In genomic region chr13:107954445-107955261, GRCm38 (mm10) we compare ENCODE assay signal across 9 mouse cellular contexts.
A peak's percentile ranks its signal among the peaks of the same experiment; 100 is the strongest.
DNase-seq lines count a peak whose midpoint lies in the region; ATAC-seq and TF ChIP-seq lines count a peak whose summit lies in the region.
"Had no signal": no experiment of that assay in that cellular context is flagged by ENCODE, and none has a peak within 500 bp of the region (broad histone marks: within the 10 kb centered on the region; RNA-seq: fewer than 3 reads in every experiment).

No protein-coding gene starts in this region.

- peaks cover 19% of the 10 kb centered on the region for H3K4me1 ChIP-seq in embryonic facial prominence, embryonic 14.5 days (ENCODE audit: control insufficient read depth, insufficient read depth, low read length)
- H3K4me1 ChIP-seq in liver, embryonic 14.5 days (replicated peaks; ENCODE audit: control insufficient read depth in 2 of 2, insufficient read depth in 2 of 2, low read length in 1 of 2), result peaks cover 0 to 5% of the 10 kb centered on the region in 2 experiments; a peak in 2 of 4 replicates

- WGBS in embryonic facial prominence, embryonic 14.5 days, result 33% methylated on average over 16 of the region's 16 CpGs
- whole genome bisulfite sequencing in liver, embryonic 14.5 days (ENCODE audit: insufficient replicate concordance), result 44% methylated on average over 16 of the region's 16 CpGs

- no peaks in the 10 kb centered on the region for H3K36me3 ChIP-seq in embryonic facial prominence, embryonic 14.5 days (ENCODE audit: control insufficient read depth, insufficient read depth, low read length)
- no peaks in the 10 kb centered on the region for H3K36me3 ChIP-seq in liver, embryonic 14.5 days (replicated peaks; ENCODE audit: control insufficient read depth, insufficient read depth, low read depth)

- no peak for TF ChIP-seq EP300 in liver, embryonic 14.5 days (IDR thresholded peaks at IDR 0.05; ENCODE audit: low read depth)

- H3K4me3 ChIP-seq in embryonic facial prominence, embryonic 14.5 days (ENCODE audit: low read depth, low read length), result no peak overlapping the region
- H3K4me3 ChIP-seq in liver, embryonic 14.5 days (ENCODE audit: insufficient read depth in 1 of 2, low read depth in 2 of 2, low read length in 2 of 2), result no peak overlapping the region
- no peak overlapping the region for H3K4me3 ChIP-seq in left cerebral cortex, adult 2 months

- no peaks in the 10 kb centered on the region for H3K9me3 ChIP-seq in embryonic facial prominence, embryonic 14.5 days (ENCODE audit: control insufficient read depth, low read length)
- no peaks in the 10 kb centered on the region for H3K9me3 ChIP-seq in liver, embryonic 14.5 days (ENCODE audit: control insufficient read depth, low read length)

- intact Hi-C loops in heart, postnatal 14 days (cut with DNase I), result no loop called here
- intact Hi-C loops in left cerebral cortex, adult 2 months (cut with DNase I), result loop anchor here (5.0 kb wide), 1 partner anchor 52 kb away; no protein-coding TSS in a partner anchor

- no peak overlapping the region for H3K9ac ChIP-seq in embryonic facial prominence, embryonic 14.5 days (ENCODE audit: low read depth, low read length)
- H3K9ac ChIP-seq in liver, embryonic 14.5 days (replicated peaks), result no peak overlapping the region

- H3K27me3 ChIP-seq in embryonic facial prominence, embryonic 14.5 days (replicated peaks; ENCODE audit: control insufficient read depth, insufficient read depth, low read length), result no peaks in the 10 kb centered on the region
- H3K27me3 ChIP-seq in liver, embryonic 14.5 days (ENCODE audit: control insufficient read depth, insufficient read depth, low read length), result no peaks in the 10 kb centered on the region

- no peak for ATAC-seq in embryonic facial prominence, embryonic 14.5 days (ENCODE audit: low read depth)
- ATAC-seq in liver, embryonic 14.5 days (ENCODE audit: insufficient read depth), result peak; percentile 58; the same call in 1 of the 2 replicates
- ATAC-seq in megakaryocyte-erythroid progenitor cell, adult 5-6 weeks (replicated peaks; ENCODE audit: low FRiP score, low TSS enrichment, poor library complexity, severe bottlenecking), result no peak

- H3K4me2 ChIP-seq in embryonic facial prominence, embryonic 14.5 days (ENCODE audit: low read depth, low read length), result peak overlapping the region; percentile 32; the same call in 1 of the 2 replicates
- H3K4me2 ChIP-seq in liver, embryonic 14.5 days (ENCODE audit: low read depth), result peak overlapping the region; percentile 6; the same call in 1 of the 2 replicates

- 0 out of 2 replicates have a peak overlapping the region, but pooled peaks have one; percentile 22 for H3K27ac ChIP-seq in embryonic facial prominence, embryonic 14.5 days (replicated peaks; ENCODE audit: low read depth, low read length)
- H3K27ac ChIP-seq in liver, embryonic 14.5 days, result no peak overlapping the region
- H3K27ac ChIP-seq in left cerebral cortex, adult 2 months, result no peak overlapping the region

- peak; percentile 97 for DNase-seq in heart, adult 11 months
- no peak for DNase-seq in heart, postnatal 14 days
- DNase-seq in A20 (ENCODE audit: low read depth, low spot score), result peak; percentile 76
- DNase-seq in embryonic facial prominence, embryonic 14.5 days (ENCODE audit: low spot score), result peak; percentile 20
- no peak for DNase-seq in liver, embryonic 14.5 days (ENCODE audit: low read depth in 3 of 3, low spot score in 3 of 3)
- no peak for DNase-seq in left cerebral cortex, adult 2 months (ENCODE audit: extremely low spot score in 1 of 2, low spot score in 2 of 2)
- DNase-seq in cerebellum, adult 8-10 months, result no peak
- DNase-seq: lung, postnatal 4 days had no signal

- no peak for TF ChIP-seq CTCF in liver, embryonic 14.5 days (IDR thresholded peaks at IDR 0.05; ENCODE audit: low read depth)
- no peak for TF ChIP-seq CTCF in left cerebral cortex, adult 2 months (IDR thresholded peaks at IDR 0.05)

Comparison
In these comparisons a context has a peak if more than half of its experiments do, and no peak if none do; other contexts are left out.
1. DNase-seq: peak in heart, adult 11 months (single experiment), A20 (single experiment) and embryonic facial prominence, embryonic 14.5 days (single experiment); none in heart, postnatal 14 days (0 of 2), liver, embryonic 14.5 days (0 of 3), left cerebral cortex, adult 2 months (0 of 2) and cerebellum, adult 8-10 months (single experiment).